ENCODE assay signal across 27 mouse cellular contexts in the genomic region with DNA sequence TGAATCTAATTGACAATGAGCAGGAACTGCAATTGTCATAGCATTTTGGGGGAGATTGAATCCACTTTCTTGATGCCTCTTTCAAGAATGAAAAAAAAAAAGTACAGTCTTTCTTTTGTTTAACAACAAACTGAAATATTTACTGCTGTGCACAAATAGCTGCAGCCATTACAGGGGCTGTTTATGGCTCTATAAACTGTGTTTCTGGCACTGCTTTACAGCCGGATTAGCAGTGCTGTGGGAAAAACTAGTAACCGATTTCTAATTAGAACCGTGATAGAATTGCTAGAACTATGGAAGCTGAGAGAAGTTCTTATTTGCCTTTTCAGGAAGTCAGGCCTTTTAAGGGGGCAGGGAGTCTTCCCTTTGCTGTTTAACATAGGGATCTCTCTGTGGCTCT.
A peak's percentile ranks its signal among the peaks of the same experiment; 100 is the strongest.
DNase-seq lines count a peak whose midpoint lies in the region; ATAC-seq and TF ChIP-seq lines count a peak whose summit lies in the region.
"Had no signal": no experiment of that assay in that cellular context is flagged by ENCODE, and none has a peak within 500 bp of the region (broad histone marks: within the 10 kb centered on the region; RNA-seq: fewer than 3 reads in every experiment).

No protein-coding gene starts in this region.

- H3K9ac ChIP-seq in neural tube, embryonic 13.5 days: no peak overlapping the region
- no peak overlapping the region for H3K9ac ChIP-seq in intestine, embryonic 16.5 days (ENCODE audit: low read depth, low read length)
- H3K9ac ChIP-seq in limb, embryonic 14.5 days (ENCODE audit: low read depth, low read length, severe bottlenecking): no peak overlapping the region
- H3K9ac ChIP-seq in forebrain, embryonic 12.5 days: no peak overlapping the region
- no peak overlapping the region for H3K9ac ChIP-seq in midbrain, embryonic 16.5 days (ENCODE audit: low read depth, low read length)
- H3K9ac ChIP-seq: forebrain, postnatal 0 days; liver, embryonic 12.5 days; liver, postnatal 0 days; midbrain, embryonic 15.5 days; neural tube, embryonic 12.5 days had no signal

- H3K4me1 ChIP-seq in neural tube, embryonic 13.5 days (replicated peaks): peaks cover 25% of the 10 kb centered on the region
- H3K4me1 ChIP-seq in intestine, embryonic 16.5 days (ENCODE audit: control insufficient read depth, insufficient read depth, low read length): peaks cover 7% of the 10 kb centered on the region; the same call in 1 of the 2 replicates
- H3K4me1 ChIP-seq in limb, embryonic 14.5 days (ENCODE audit: control insufficient read depth, insufficient read depth, low read length): peaks cover 21% of the 10 kb centered on the region
- no peaks in the 10 kb centered on the region for H3K4me1 ChIP-seq in forebrain, embryonic 12.5 days
- H3K4me1 ChIP-seq in midbrain, embryonic 16.5 days (ENCODE audit: control insufficient read depth, insufficient read depth, low read length): no peaks in the 10 kb centered on the region
- H3K4me1 ChIP-seq: liver, embryonic 12.5 days; midbrain, embryonic 10.5 days; midbrain, embryonic 15.5 days; neural tube, embryonic 12.5 days had no signal

- H3K27me3 ChIP-seq in neural tube, embryonic 13.5 days: no peaks in the 10 kb centered on the region
- H3K27me3 ChIP-seq in intestine, embryonic 16.5 days (replicated peaks; ENCODE audit: control insufficient read depth, insufficient read depth, low read length): no peaks in the 10 kb centered on the region
- no peaks in the 10 kb centered on the region for H3K27me3 ChIP-seq in limb, embryonic 14.5 days (ENCODE audit: control insufficient read depth, insufficient read depth, low read length)
- H3K27me3 ChIP-seq in forebrain, embryonic 12.5 days: peaks cover 26% of the 10 kb centered on the region
- no peaks in the 10 kb centered on the region for H3K27me3 ChIP-seq in midbrain, embryonic 16.5 days (ENCODE audit: control insufficient read depth, insufficient read depth, low read depth, low read length)
- H3K27me3 ChIP-seq: liver, embryonic 12.5 days; midbrain, embryonic 15.5 days; neural tube, embryonic 12.5 days had no signal

- no peaks in the 10 kb centered on the region for H3K9me3 ChIP-seq in neural tube, embryonic 13.5 days
- H3K9me3 ChIP-seq in intestine, embryonic 16.5 days (ENCODE audit: control insufficient read depth, low read length): no peaks in the 10 kb centered on the region
- no peaks in the 10 kb centered on the region for H3K9me3 ChIP-seq in limb, embryonic 14.5 days (ENCODE audit: control insufficient read depth, low read length)
- no peaks in the 10 kb centered on the region for H3K9me3 ChIP-seq in forebrain, embryonic 12.5 days
- no peaks in the 10 kb centered on the region for H3K9me3 ChIP-seq in midbrain, embryonic 16.5 days (replicated peaks; ENCODE audit: control insufficient read depth, low read length, poor library complexity, severe bottlenecking)
- H3K9me3 ChIP-seq: liver, embryonic 12.5 days; midbrain, embryonic 10.5 days; midbrain, embryonic 15.5 days; neural tube, embryonic 12.5 days had no signal

- TF ChIP-seq POLR2A in limb, embryonic 14.5 days (IDR thresholded peaks at IDR 0.05; ENCODE audit: borderline replicate concordance, extremely low read depth, insufficient read depth, insufficient read length): no peak

- no peak overlapping the region for H3K4me3 ChIP-seq in neural tube, embryonic 13.5 days
- no peak overlapping the region for H3K4me3 ChIP-seq in intestine, embryonic 16.5 days (ENCODE audit: low read length)
- H3K4me3 ChIP-seq in limb, embryonic 14.5 days (replicated peaks; ENCODE audit: low read length): no peak overlapping the region
- H3K4me3 ChIP-seq in forebrain, embryonic 12.5 days (replicated peaks): no peak overlapping the region
- H3K4me3 ChIP-seq in midbrain, embryonic 16.5 days (ENCODE audit: low read depth, low read length): no peak overlapping the region
- H3K4me3 ChIP-seq: erythroblast, embryonic 14.5 days; liver, embryonic 12.5 days; midbrain, embryonic 10.5 days; midbrain, embryonic 15.5 days; neural tube, embryonic 12.5 days had no signal

- WGBS in neural tube, embryonic 13.5 days: 18% methylated on average over 3 of the region's 3 CpGs
- WGBS in intestine, embryonic 16.5 days: 44% methylated on average over 3 of the region's 3 CpGs
- WGBS in limb, embryonic 14.5 days: 19% methylated on average over 3 of the region's 3 CpGs
- 90% methylated on average over 3 of the region's 3 CpGs for WGBS in forebrain, embryonic 12.5 days
- WGBS in midbrain, embryonic 16.5 days: 88% methylated on average over 3 of the region's 3 CpGs

- ATAC-seq in neural tube, embryonic 13.5 days (ENCODE audit: low read depth): no peak
- no peak for ATAC-seq in intestine, embryonic 16.5 days
- no peak for ATAC-seq in limb, embryonic 14.5 days (ENCODE audit: low FRiP score, low read depth)
- ATAC-seq in forebrain, embryonic 12.5 days (ENCODE audit: low FRiP score): no peak
- no peak for ATAC-seq in midbrain, embryonic 16.5 days
- ATAC-seq: CD4-positive, CD25-positive, alpha-beta regulatory T cell, adult 4 months; forebrain, postnatal 0 days; liver, embryonic 12.5 days; liver, postnatal 0 days; lung, postnatal 0 days; midbrain, embryonic 15.5 days had no signal

- peak overlapping the region; percentile 49; the same call in 1 of the 2 replicates for H3K27ac ChIP-seq in neural tube, embryonic 13.5 days (replicated peaks)
- peak overlapping the region; percentile 12; the same call in 1 of the 2 replicates for H3K27ac ChIP-seq in intestine, embryonic 16.5 days (ENCODE audit: low read length)
- no peak overlapping the region for H3K27ac ChIP-seq in limb, embryonic 14.5 days (replicated peaks; ENCODE audit: low read depth, low read length)
- H3K27ac ChIP-seq in forebrain, embryonic 12.5 days: no peak overlapping the region
- no peak overlapping the region for H3K27ac ChIP-seq in midbrain, embryonic 16.5 days (ENCODE audit: low read length)
- H3K27ac ChIP-seq: kidney, postnatal 0 days; liver, embryonic 12.5 days; midbrain, embryonic 10.5 days; midbrain, embryonic 15.5 days; neural tube, embryonic 12.5 days had no signal

- H3K4me2 ChIP-seq in neural tube, embryonic 13.5 days: no peak overlapping the region
- no peak overlapping the region for H3K4me2 ChIP-seq in intestine, embryonic 16.5 days (ENCODE audit: low read depth, low read length)
- H3K4me2 ChIP-seq in limb, embryonic 14.5 days (replicated peaks; ENCODE audit: low read depth, low read length, severe bottlenecking): no peak overlapping the region
- H3K4me2 ChIP-seq in forebrain, embryonic 12.5 days: no peak overlapping the region
- no peak overlapping the region for H3K4me2 ChIP-seq in midbrain, embryonic 16.5 days (ENCODE audit: low read length)
- H3K4me2 ChIP-seq: liver, embryonic 12.5 days; midbrain, embryonic 15.5 days; neural tube, embryonic 12.5 days had no signal

- peaks cover 18% of the 10 kb centered on the region; the same call in 1 of the 2 replicates for H3K36me3 ChIP-seq in neural tube, embryonic 13.5 days
- H3K36me3 ChIP-seq in intestine, embryonic 16.5 days (ENCODE audit: control insufficient read depth, insufficient read depth, low read length): no peaks in the 10 kb centered on the region
- H3K36me3 ChIP-seq in limb, embryonic 14.5 days (ENCODE audit: control insufficient read depth, insufficient read depth, low read length): peaks cover 18% of the 10 kb centered on the region
- H3K36me3 ChIP-seq in forebrain, embryonic 12.5 days (replicated peaks): no peaks in the 10 kb centered on the region
- H3K36me3 ChIP-seq in midbrain, embryonic 16.5 days (ENCODE audit: control insufficient read depth, insufficient read depth, low read length): no peaks in the 10 kb centered on the region; the same call in 1 of the 2 replicates
- H3K36me3 ChIP-seq: liver, embryonic 12.5 days; midbrain, embryonic 10.5 days; midbrain, embryonic 15.5 days had no signal

- no peak for DNase-seq in neural tube, embryonic 10.5 days (ENCODE audit: extremely low spot score, low spot score)
- DNase-seq in limb, embryonic 14.5 days (ENCODE audit: low spot score): peak; percentile 72
- no peak for DNase-seq in left cerebral cortex, adult 9 months (ENCODE audit: low spot score in 2 of 2)
- DNase-seq: adrenal gland, postnatal 36 days; cerebellum, adult 18-20 months; cerebellum, postnatal 10 days; forebrain, postnatal 0 days; gastrocnemius, postnatal 10 days; kidney, adult 8-10 months; kidney, postnatal 4 days; left cerebral cortex, postnatal 4 days; liver, postnatal 0 days; right cerebral cortex, postnatal 14 days; thymus, adult 2 months; thymus, postnatal 36 days had no signal

Comparison
In these comparisons a context has a peak if more than half of its experiments do, and no peak if none do; other contexts are left out.
1. H3K27ac ChIP-seq: peak in neural tube, embryonic 13.5 days (single experiment) and intestine, embryonic 16.5 days (single experiment); none in limb, embryonic 14.5 days (single experiment), forebrain, embryonic 12.5 days (single experiment) and midbrain, embryonic 16.5 days (single experiment).